Mouse (Mus musculus) megakaryocyte progenitor cell, adult 5-6 weeks (primary cell): ENCODE results near the gene Rnf207. TPM values are rescaled to one million over a fixed set of nuclear protein-coding genes. Genes with fewer than 3 reads are reported as not detected.

ENCODE experiments used
- ATAC-seq: replicated peaks from 2 replicates; pipeline ENCODE4 v1.8.0; 2016; ENCODE audit warnings: mild to moderate bottlenecking, moderate TSS enrichment, inconsistent platforms; ENCODE audit not compliant: poor library complexity
- total RNA-seq, 2 experiments: library from RNA; stranded (forward) in 1 of 2; stranded (reverse) in 1 of 2; fragments of 157-497, 149-512 nt in 1 of 2; fragments of 200-1000 nt in 1 of 2; gene quantifications; 2 replicates each; pipeline versions ENCODE4 v1.2.3 to v1.2.4; 2015 to 2017

Rnf207 gene
- total RNA-seq, 2 experiments from 2014 or later: 0.12 TPM; not detected in 1

DNA sequence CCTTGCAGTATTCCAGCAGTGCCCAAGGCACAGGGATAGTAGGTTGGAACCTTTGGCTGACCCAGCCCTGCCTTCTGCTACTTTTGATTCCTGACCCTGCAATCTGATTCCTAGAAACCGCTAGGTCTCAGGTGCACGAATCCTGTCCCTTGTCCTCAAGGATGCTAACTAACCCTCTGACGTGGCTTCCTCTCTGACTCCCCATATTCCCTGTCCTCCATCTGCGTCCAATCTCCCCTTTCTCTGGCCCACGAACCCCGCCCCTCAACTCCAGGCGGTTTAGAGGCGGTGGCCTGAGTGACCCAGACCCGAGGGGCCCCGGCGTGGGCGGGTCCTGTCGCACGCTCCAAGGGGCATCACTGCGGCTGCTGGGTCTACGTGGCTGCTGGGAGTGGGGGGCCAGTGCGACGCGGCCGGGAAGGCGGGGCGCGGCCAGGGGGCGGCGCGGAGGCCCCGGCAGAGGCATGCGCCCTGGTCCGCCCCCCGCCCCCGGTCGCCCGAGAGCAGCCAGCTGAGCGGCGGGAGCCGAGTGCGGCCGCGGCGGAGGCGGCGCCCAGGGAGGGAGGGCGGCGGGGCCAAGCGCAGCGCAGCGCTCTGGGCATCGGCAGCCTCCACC lies 45.1 kb downstream of the Rnf207 start, which contains the start of gene Gpr153:
Gene Gpr153, plus strand, starts transcription at position 612 of the 616 bp plus-strand sequence.
- ATAC-seq: no peak

DNA sequence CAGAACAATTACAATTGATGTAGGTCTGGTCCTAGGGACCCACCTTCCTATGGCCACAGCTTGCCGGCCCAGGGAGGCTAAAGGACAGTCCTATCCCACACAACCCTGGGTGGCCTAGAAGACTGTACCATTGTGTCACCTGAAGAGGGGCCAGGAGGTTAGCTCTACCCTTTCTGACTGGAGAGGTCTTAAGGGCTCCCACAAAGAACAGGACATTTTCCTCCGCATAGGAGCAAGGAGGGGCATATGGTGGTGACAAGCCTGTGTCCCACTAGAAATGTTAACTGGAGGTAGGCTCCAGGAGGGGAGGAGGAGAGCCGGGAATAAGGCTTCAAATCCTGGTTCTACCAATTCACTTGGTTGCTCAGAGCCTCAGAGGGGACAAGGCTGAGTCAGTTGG lies 45.6 kb downstream of the Rnf207 start:
- ATAC-seq: no peak

DNA sequence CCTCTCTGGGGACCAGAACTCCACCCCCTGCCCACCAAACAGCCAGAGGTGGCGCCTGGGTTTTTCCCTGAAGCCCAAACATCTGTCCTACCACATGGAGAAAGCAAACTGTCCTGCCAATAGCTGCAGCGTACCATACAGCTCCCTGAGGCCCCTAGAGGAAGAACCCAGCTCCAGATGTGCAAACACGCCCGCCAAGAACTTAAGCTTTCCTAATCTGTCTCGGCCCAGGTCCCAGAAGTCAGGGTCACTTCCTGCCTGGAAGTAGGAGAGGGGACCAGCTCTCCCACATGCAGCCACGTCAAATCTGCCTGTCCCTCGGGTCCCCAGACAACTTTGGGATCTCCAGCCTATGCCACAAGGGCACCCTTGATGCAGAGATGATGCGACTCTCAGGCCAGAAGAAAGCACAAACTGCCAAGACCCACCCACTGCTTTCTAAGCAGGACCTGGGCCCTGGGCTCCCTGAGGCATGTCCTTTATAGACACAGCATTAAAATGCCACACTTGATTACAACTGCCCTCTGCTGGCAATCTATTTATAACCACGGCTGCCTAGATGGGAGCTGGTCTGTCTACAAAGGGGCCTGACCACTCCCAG lies 46.2 kb downstream of the Rnf207 start:
- peak; percentile 43; the same call in 1 of the 2 replicates for ATAC-seq

DNA sequence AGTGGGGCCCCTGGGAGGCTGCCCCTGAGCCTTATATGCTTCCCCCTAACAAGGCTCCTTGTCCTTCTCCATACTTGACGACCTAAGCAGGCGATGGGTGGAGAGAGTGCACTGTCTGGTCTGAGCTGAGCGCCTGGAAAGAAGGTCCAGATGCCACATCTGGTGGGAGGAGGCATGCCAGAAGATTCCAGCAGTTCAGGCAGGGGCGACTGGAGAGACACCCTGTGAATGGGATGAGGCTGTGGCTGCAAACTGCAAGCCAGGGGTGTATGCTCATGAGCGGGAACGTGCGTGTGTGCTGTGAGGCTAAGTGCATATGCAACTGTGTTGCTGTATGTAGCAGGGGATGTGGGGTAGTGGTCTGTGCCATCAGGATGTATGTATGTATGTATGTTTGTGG lies 46.8 kb downstream of the Rnf207 start:
- ATAC-seq: no peak

DNA sequence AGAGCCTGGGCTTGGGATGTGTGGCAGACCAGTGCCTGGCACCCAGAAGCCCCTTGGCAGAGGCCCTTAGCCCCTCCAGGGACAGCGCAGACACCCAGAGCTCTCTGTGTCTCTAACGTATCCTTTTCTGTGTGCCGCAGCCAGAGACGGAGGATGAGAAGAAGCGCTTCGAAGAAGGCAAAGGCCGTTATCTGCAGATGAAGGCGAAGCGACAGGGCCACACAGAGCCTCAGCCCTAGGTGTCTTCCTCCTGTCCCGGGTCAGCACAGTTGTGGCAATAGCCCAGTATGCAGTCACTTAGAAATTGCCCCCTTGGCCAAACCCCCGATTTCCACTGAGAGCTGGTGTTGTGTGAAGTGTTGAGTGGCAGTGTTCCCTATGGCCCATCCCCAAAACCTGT lies 47.5 kb downstream of the Rnf207 start:
- ATAC-seq: no peak

DNA sequence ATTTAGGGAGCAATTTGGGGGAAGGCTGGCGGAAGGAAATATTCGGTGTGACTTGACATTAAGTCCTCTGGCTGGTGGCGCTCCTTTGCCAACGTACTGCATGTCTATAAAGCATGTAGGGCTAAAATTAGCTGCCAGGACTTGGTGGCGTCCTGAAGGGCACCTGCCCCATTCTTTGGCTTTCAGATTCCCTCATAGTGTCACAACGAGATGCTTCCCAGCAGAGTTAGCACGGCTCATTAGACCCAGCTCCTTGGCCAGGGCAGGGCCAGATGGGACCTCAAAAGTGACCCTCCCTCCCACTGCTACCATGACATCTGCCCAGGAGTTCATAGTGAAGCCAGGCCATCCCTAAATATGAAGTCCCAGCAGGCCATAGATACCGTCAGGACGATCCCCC lies 48.2 kb downstream of the Rnf207 start:
- ATAC-seq: no peak

DNA sequence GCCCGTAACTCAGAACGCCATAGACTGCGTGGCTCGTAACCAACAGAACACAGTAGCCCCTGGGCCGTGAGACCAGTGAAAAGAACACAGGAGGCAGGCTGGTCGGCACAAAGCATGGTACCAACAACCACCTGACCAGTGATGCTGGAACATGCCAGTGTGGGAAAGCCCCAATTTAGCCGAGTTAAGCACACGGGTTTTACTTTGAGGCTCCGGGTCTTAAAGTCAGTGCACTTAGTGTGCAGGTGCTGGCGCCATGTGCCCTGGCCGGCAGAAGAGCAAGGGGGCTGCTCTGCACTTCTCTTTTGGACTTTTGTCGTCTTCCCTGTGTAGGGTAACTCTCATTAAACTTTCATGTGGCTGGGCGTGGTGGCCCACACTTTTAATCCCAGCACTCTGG lies 48.8 kb downstream of the Rnf207 start:
- no peak for ATAC-seq

DNA sequence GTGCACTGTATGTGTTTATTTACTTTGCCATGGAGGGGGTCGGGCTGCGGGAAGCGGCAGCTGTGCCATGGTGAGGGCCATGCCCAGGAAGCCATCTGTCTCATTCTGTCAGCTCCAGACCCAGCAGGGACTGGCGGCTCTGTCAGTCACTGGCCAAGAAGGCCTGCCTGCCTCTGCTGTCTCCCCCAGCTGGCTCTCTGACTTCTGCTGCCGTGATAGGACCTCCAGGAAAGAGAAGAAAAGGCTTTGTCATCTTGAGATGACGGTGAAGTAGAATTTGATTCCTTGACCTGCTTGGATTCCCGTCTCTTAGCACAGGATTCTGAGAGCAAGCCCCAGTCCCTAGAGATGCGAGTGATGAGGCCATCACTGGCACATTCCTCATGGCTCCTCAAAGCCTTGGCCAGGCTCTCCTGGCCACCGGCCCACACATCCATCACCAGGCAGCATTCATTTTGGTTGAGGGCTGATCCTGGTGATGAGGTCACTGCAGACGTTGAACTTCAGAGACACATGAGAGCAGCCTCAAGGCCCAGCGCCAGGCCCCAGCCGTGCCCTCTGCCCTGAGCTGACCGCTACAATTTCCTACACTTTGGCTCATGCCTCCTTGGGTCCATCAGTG lies 50.9 kb downstream of the Rnf207 start:
- no peak for ATAC-seq

DNA sequence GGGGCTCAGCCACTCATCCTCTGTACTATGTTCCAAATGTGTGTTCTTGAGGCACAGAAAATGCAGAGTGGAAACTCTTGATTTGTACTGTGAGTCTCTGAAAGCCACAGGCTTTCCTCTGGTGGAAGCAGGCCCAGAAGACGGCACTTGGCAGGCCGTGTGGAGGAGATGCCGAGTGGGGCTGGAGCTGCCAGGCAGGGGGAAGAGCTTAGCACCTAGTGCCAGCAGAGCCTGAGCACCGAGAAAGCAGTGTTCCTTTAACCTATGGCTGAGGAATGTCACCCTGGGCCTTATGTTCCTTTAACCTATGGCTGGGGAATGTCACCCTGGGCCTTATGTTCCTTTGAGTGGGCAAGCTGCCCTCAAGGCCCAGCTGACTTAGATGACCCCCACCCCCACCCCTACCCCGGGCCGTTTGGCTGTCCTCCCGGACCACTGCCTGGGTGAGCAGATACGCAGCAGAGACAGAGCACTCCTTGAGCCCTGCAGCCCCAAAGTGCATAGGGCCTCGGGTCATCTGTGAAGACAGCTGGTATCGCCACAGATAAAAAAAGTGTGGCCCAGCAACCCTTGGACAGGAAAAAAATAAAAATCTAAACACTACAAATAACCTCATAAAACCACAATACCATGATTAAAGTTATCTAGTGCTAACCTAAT lies 52.4 kb downstream of the Rnf207 start:
- ATAC-seq: no peak

DNA sequence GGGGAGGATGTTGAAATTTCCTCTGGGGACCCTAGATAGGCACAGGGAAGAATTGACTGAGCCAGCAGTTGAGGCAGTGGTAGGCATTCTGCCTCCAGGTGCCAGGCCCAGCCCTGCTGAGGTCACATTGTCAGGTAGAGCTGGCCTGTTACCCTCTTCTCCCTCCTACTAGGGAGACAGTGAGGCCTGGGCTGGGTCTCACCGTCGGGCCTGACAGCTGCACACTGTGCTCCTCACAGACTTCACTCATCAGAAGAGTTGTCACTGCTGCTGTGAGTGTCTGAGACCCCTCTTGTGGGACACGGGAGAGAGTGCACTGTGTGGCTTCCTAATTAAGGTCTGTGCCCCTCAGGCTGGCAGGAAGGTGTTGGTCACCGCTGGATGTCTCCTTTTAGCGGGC lies 53.0 kb downstream of the Rnf207 start:
- no peak for ATAC-seq

DNA sequence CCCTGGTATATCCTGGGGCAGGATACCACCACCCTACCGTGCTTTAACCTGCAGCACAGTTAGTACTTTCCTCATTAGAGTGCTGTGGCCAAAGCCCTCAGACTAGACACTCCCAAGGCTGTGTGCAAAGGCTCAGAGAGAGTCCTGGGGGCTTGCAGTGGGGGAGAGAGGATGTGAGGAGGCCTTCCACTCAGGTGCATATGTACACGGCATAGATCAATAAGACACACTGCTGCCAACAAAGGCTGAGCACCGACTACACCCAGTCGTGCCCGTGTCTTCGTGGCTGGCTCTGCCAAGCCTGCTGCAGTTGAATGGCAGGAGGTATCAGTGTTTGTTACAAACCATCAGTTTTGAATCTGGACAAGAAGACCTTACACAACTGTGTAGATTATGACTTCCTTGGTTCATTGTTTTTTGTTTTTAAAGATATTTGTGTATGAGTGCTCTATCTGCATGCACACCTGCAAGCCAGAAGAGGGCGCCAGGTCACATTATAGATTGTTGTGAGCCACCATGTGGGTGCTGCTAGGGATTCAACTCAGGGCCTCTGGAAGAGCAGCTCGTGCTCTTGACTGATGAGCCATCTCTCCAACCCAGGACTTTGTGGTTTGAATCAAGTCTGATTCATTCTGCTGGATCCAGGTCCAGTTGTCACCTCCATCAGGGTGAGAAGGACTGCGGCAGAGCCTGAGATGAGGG lies 53.8 kb downstream of the Rnf207 start:
- ATAC-seq: peak; percentile 43; the same call in 1 of the 2 replicates

DNA sequence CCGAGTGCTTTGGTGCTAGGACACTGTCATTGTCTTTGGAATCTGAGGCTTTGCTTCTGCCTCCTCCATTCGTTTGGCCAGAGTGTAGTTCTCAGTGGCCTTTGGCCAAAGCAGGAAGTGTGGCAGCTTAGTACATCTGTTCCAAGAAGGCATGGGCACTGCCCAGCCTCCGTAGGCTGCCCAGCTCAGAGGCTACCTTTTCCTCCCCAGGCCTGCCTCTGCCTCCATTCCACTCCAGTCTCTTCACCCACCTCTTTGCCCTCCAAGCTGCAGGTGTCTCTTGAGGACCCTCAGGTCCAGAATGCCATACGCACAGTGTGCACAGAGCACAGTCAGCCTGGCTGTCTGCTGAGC lies 54.6 kb downstream of the Rnf207 start:
- no peak for ATAC-seq

DNA sequence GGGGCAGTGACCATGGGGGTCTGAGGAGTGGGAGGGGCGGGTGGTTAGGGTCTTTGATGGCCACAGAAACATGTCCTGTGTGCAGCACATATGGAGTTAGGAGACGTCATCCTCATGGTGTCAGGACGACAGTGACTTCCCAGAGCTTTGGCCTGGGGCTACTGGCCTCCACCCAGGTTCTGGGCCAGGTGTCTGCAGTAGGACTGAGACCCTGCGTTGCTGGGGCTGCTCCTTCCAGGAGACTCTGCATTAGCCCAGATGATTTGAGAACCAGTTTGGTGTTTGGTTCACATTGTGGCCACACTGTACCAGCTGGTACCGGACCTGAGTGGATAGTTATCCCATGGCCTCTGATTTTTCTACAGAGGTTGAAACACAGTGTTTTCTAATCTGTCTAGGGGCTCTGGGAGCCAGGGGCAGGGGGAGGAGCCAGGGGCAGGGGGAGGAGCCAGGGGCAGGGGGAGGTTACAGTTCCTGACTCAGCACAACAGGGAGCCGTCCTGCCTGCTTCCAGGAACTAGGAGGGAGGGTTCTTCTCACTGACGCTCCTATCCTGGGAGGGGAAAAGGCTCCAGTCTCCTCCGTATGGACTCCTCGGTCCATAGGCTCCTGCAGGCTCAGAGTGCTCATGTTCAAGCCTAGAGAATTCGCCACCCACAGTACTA lies 55.1 kb downstream of the Rnf207 start:
- no peak for ATAC-seq

DNA sequence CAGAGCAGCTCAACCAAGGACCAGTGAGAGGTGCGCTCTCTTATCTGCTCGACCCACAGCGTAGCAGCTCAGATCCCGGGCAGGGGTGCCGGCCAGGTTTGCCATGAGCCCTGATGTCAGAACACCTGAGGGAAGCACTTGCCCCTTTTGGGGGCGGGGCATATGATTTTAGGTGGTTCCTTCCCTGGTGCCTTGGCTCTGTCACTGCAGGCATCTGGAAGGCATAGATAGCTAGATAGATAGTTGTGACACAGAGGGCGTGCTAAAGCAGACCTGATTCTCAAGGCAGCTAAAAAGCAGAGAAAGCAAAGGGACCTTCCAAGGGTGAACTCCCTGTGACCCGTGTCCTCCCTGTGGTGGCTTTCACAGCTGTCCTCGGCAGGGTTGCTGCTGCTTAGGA lies 55.7 kb downstream of the Rnf207 start:
- ATAC-seq: peak; percentile 59

DNA sequence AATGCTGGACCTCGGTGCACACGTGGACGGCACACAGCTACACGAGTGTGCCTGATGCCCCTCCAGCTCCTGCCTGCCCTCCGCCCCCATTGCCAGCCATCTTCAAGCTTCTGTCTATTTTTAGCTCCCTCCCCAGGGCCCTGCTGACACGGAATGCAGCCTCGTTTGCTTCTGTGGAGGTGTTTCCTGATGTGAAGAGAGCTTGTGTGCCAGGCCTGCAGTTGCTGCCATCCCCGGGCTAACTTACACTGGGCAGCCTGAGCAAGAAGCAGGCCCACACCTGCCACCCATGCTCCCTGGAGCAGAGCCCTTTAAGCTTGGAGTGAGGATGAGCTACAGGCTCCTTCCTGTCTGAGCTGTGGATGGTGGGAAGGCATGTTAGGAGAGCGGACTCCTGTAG lies 56.6 kb downstream of the Rnf207 start:
- no peak for ATAC-seq

DNA sequence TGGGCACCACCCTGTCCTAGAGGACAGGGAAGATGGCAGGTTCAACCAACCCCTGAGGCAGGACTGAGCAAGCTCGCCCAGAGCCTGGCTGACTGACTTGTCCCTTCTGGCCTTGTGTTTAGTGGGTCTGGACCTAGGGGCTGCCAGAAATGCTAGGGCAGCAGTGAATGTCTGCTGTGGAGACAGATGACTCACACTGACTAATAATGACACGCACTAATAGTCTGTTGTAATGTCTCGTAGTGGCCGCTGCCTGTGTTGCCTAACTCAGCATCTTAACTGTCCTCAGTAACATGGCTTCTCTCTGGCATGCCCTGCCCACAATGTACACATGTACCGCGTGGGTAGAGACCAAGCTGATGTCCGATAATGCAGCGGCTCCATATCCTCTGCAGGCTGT lies 58.3 kb downstream of the Rnf207 start:
- ATAC-seq: no peak

DNA sequence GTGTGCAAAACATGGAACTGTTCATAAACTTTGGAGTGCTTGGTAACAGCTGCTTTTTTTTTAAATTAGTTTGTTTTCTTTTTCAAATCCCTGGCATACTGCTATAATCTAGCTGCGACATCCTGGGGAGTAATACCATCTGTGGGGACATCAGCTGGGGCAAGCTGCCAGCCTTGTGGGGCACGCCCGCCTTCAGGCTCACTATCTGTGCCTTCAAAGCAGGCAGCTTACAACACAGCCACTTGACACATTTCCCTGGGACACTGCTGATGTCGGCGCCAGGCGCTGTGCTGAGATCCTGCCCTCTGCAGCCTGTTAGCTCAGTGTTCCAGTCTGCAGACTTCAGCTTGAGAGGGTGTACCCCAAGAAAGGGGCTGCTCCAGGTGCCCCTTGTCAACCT lies 61.7 kb downstream of the Rnf207 start:
- ATAC-seq: peak; percentile 93
